Mouse (Mus musculus) Patski (cell line): ENCODE data around the gene Egln2. TPM values are rescaled to one million over a fixed set of nuclear protein-coding genes. Genes with fewer than 3 reads are reported as not detected.
A peak's percentile ranks its signal among the peaks of the same experiment; 100 is the strongest.

Experiments
- ATAC-seq: fragments of 100-300 bp; one replicate; pipeline ENCODE4 v1.8.0; 2021
- CTCF ChIA-PET: fragments of 350-600 bp; sonication (Branson Sonifier 250); formaldehyde crosslinking; loops from one replicate; lab custom pipeline; 2022; ENCODE audit warnings: inconsistent platforms; lab: Charles Lee
- POLR2A ChIA-PET: fragments of 350-600 bp; sonication (Branson Sonifier 250); formaldehyde crosslinking; loops from one replicate; lab custom pipeline; 2022; ENCODE audit warnings: antibody characterized with exemption, inconsistent platforms; lab: Charles Lee
- DNase-seq: peaks from one replicate; pipeline ENCODE4 v3.0.0-alpha.2; 2011; ENCODE audit warnings: low read depth, low spot score
- H3K27me3 ChIP-seq: fragments of 371-371 bp; one replicate; pipeline ENCODE4 v1.5.1; 2021
- CTCF ChIP-seq: fragments of 100-300 bp; IDR thresholded peaks from one replicate; pipeline ENCODE4 v1.5.1; 2021
- in situ Hi-C: fragments of 300-500 bp; cut with MboI; formaldehyde crosslinking; loops from 3 replicates; pipeline ENCODE4 v1.11.1; 2018; ENCODE audit warnings: low pct_unique_long_range_greater_than_20kb, mixed read lengths
- polyA plus RNA-seq: library from polyadenylated mRNA; unstranded; gene quantifications from one replicate; pipeline ENCODE4 v1.2.3, GENCODE M21; 2021

Egln2 gene
- polyA plus RNA-seq, 1 experiment from 2014 or later, result 51.6 TPM

- CTCF ChIA-PET, result no interaction called here
- DNase-seq, result no peak
- POLR2A ChIA-PET, result no interaction called here
- H3K27me3 ChIP-seq, result peaks cover 9% of the 10 kb centered on the region
- TF ChIP-seq CTCF, result no peak
- in situ Hi-C loops, result no loop called here
- ATAC-seq, result no peak
Observed at GRCm38 (mm10) chr7:27136410-27136996, 30.1 kb downstream of the Egln2 start.

DNA sequence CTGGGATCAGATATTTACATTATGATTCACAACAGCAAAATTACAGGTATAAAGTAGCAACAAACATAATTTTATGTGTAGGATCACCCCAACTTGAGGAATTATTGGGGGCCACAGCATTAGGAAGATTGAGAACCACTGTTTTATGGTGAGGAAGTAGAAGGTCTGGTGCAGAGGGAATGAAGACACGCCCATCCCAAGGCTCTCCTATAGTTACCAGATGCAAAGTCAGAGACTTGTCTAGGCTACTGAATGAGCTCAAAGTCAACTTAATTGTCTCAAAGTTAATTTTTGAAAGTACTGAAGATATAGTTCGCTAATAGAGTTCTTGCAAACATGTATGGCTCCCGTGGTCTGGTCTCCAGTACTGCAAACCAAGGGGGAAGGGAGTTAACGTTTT is 32.8 kb downstream of the Egln2 start:
- no peak for ATAC-seq
- DNase-seq, result no peak
- TF ChIP-seq CTCF, result no peak
- POLR2A ChIA-PET, result no interaction called here
- in situ Hi-C loops, result no loop called here
- CTCF ChIA-PET, result interaction anchor here (1.3 kb wide), 1 partner anchor 29 kb away, joined by 3 read pairs; no protein-coding TSS in a partner anchor
- H3K27me3 ChIP-seq, result peaks cover 9% of the 10 kb centered on the region

- peaks cover 9% of the 10 kb centered on the region for H3K27me3 ChIP-seq
- DNase-seq (no peak), ATAC-seq (no peak)
- no peak for TF ChIP-seq CTCF
- in situ Hi-C loops, result no loop called here
- ChIA-PET CTCF (interaction anchor here (0.6 to 1.3 kb wide), 3 partner anchors 27 to 943 kb away, joined by 3 read pairs; no protein-coding TSS in a partner anchor), POLR2A (interaction anchor here (0.5 kb wide), 1 partner anchor 99 kb away, joined by 3 read pairs; the partner anchor contains the start of gene Coq8b)
Observed at GRCm38 (mm10) chr7:27133156-27133555, 33.4 kb downstream of the Egln2 start.

GRCm38 (mm10) chr7:27132588-27132987 is 34.0 kb downstream of the Egln2 start:
- ATAC-seq (no peak), DNase-seq (no peak)
- in situ Hi-C loops, result no loop called here
- peak; percentile 58 for TF ChIP-seq CTCF
- POLR2A ChIA-PET, result interaction anchor here (0.5 kb wide), 1 partner anchor 100 kb away, joined by 3 read pairs; the partner anchor contains the start of gene Coq8b
- H3K27me3 ChIP-seq, result peaks cover 9% of the 10 kb centered on the region
- CTCF ChIA-PET, result interaction anchor here (0.6 to 1.3 kb wide), 3 partner anchors 28 to 944 kb away, joined by 3 read pairs; no protein-coding TSS in a partner anchor

DNA sequence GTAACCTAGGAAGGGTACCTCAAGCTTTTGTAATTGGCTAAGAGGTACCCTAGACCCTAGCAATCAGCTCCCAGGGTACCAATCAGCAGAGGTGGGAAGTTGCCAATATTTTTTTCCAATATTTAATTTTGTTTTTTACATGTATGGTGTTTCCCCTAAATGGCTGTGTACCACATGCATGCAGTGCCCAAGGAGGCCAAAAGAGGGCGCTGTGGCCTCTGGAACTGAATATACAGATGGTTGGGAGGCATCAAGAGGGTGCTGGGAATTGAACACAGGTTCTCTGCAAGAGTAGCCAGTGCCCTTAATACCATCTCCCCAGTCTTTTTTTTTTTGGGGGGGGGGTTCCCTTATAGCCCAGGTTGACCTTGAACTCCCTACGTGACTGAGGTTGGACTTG is 35.2 kb downstream of the Egln2 start:
- DNase-seq (no peak), ATAC-seq (no peak)
- peaks cover 9% of the 10 kb centered on the region for H3K27me3 ChIP-seq
- in situ Hi-C loops, result no loop called here
- CTCF ChIA-PET, result no interaction called here
- peak; percentile 45 for TF ChIP-seq CTCF
- POLR2A ChIA-PET, result no interaction called here

- DNase-seq (no peak), ATAC-seq (peak; percentile 1)
- no peak for TF ChIP-seq CTCF
- in situ Hi-C loops, result no loop called here
- ChIA-PET CTCF (interaction anchor here (0.6 kb wide), 1 partner anchor 101 kb away, joined by 3 read pairs; no protein-coding TSS in a partner anchor), POLR2A (no interaction called here)
- H3K27me3 ChIP-seq, result peaks cover 12% of the 10 kb centered on the region
Observed at GRCm38 (mm10) chr7:27130521-27131370, 35.9 kb downstream of the Egln2 start.

DNA sequence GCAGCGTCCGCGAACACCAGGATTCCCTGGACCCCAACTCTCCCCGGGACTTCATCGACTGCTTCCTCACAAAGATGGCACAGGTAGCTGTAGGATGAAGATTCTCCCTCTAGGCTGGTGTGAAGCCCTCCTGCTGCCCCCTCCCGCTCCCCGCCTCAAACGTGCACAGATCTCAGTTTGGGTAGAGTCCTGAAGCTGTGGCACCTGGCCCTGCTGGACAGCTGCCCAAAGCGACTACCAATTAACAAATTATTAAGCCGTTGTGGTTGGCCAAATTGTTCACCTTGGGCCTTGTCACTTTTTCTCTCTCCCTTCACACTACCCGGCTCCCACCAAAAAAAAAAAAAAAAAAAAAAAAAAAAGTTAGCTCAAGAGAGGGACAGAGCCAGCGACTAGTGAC is 36.8 kb downstream of the Egln2 start:
- no peak for TF ChIP-seq CTCF
- ATAC-seq (no peak), DNase-seq (no peak)
- POLR2A ChIA-PET, result no interaction called here
- in situ Hi-C loops, result loop anchor here (10.0 kb wide), 1 partner anchor 345 kb away; no protein-coding TSS in a partner anchor
- CTCF ChIA-PET, result interaction anchor here (0.6 kb wide), 1 partner anchor 102 kb away, joined by 3 read pairs; no protein-coding TSS in a partner anchor
- peaks cover 14% of the 10 kb centered on the region for H3K27me3 ChIP-seq

GRCm38 (mm10) chr7:27128946-27129345 is 37.7 kb downstream of the Egln2 start:
- H3K27me3 ChIP-seq, result peaks cover 14% of the 10 kb centered on the region
- in situ Hi-C loops, result loop anchor here (10.0 kb wide), 1 partner anchor 344 kb away; no protein-coding TSS in a partner anchor
- no peak for ATAC-seq
- CTCF ChIA-PET, result no interaction called here
- no peak for TF ChIP-seq CTCF
- POLR2A ChIA-PET, result no interaction called here
- no peak for DNase-seq

DNA sequence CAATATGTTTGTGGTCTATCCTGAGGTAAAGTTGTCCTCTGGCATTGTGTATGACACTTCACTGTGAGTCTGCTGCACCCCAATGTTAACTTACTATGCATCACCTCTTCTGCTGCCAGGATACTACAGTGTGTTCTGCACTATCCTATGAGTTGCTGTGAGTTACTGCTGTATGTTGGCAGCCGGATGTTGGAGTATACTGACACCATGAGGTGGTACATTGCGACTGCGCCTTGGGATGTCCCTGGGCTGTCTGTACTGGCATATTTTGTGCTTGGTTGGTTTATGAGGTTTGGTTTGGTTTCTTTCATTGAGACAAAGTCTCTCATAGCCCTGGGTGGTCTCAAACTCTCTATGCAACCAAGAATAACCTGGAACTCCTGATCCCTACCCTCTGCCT is 38.4 kb downstream of the Egln2 start:
- peak; percentile 58 for TF ChIP-seq CTCF
- no peak for ATAC-seq
- peaks cover 12% of the 10 kb centered on the region for H3K27me3 ChIP-seq
- no peak for DNase-seq
- POLR2A ChIA-PET, result no interaction called here
- in situ Hi-C loops, result loop anchor here (10.0 kb wide), 1 partner anchor 343 kb away; no protein-coding TSS in a partner anchor
- CTCF ChIA-PET, result no interaction called here

DNA sequence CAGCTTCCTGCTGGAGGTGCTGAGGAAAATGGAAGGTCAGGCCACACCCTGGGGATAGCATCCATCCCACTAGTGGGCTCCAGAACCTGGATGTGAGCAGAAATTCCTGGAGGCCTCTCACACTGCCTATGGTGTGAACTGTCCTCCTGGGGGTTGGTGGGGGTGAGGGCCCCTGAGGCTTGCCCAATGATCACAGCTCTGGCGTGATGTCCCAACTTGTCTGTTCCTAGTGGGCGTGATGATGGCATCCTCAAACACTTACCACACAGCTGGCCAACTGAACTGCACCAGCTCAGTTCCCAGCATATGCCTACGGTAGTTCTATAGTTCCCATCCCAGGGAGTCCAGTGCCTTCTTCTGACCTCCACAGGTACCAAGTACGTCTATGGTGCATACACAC is 41.6 kb downstream of the Egln2 start:
- POLR2A ChIA-PET, result no interaction called here
- CTCF ChIA-PET, result no interaction called here
- DNase-seq (no peak), ATAC-seq (no peak)
- TF ChIP-seq CTCF, result no peak
- H3K27me3 ChIP-seq, result peaks cover 17% of the 10 kb centered on the region
- in situ Hi-C loops, result loop anchor here (10.0 kb wide), 1 partner anchor 340 kb away; no protein-coding TSS in a partner anchor
